Mouse (Mus musculus): ENCODE data around the gene Scnm1. TPM values are rescaled to one million over a fixed set of nuclear protein-coding genes. Genes with fewer than 3 reads are reported as not detected.

The Scnm1 gene
- polyA plus RNA-seq, 1 experiment = 48.5 TPM

GRCm38 (mm10) chr3:95159987-95160963 is 26.5 kb upstream of the Scnm1 start, which contains the start of gene Sema6c:
Sema6c (plus strand) TSS chr3:95160457.
- Histone ChIP-seq H3K36me3 (ENCODE audit: control insufficient read depth, insufficient read depth, low read length, poor library complexity, severe bottlenecking) (no peaks in the 10 kb centered on the region), H3K4me3 (ENCODE audit: low read depth, low read length) (peak within 1 kb of the TSS; percentile 80), H3K9me3 (replicated peaks; ENCODE audit: control insufficient read depth, insufficient read depth, low read length, poor library complexity, severe bottlenecking) (no peaks in the 10 kb centered on the region), H3K27ac (ENCODE audit: insufficient read depth, low read length) (no peak within 1 kb of the TSS), H3K9ac (ENCODE audit: low read depth, poor library complexity, severe bottlenecking) (peak within 1 kb of the TSS; percentile 54), H3K27me3 (ENCODE audit: control insufficient read depth, insufficient read depth, low read length, poor library complexity, severe bottlenecking) (no peaks in the 10 kb centered on the region), H3K4me1 (ENCODE audit: control insufficient read depth, insufficient read depth, low read length) (peaks cover 18% of the 10 kb centered on the region)
- TF ChIP-seq CTCF (IDR thresholded peaks at IDR 0.05; ENCODE audit: low read depth, low read length) (no peak), EP300 (IDR thresholded peaks at IDR 0.05; ENCODE audit: insufficient read depth, low read depth, low read length) (0 out of 2 replicates have a peak, but pooled peaks have one; percentile 22), POLR2A (IDR thresholded peaks at IDR 0.05; ENCODE audit: insufficient read depth, low read length) (no peak)

- Histone ChIP-seq H3K9ac (ENCODE audit: low read depth, poor library complexity, severe bottlenecking) (no peak overlapping the region), H3K4me3 (ENCODE audit: low read depth, low read length) (peak overlapping the region; percentile 73), H3K27ac (ENCODE audit: insufficient read depth, low read length) (no peak overlapping the region), H3K4me1 (ENCODE audit: control insufficient read depth, insufficient read depth, low read length) (peaks cover 20% of the 10 kb centered on the region), H3K9me3 (replicated peaks; ENCODE audit: control insufficient read depth, insufficient read depth, low read length, poor library complexity, severe bottlenecking) (no peaks in the 10 kb centered on the region), H3K27me3 (ENCODE audit: control insufficient read depth, insufficient read depth, low read length, poor library complexity, severe bottlenecking) (no peaks in the 10 kb centered on the region), H3K36me3 (ENCODE audit: control insufficient read depth, insufficient read depth, low read length, poor library complexity, severe bottlenecking) (no peaks in the 10 kb centered on the region)
- TF ChIP-seq EP300 (IDR thresholded peaks at IDR 0.05; ENCODE audit: insufficient read depth, low read depth, low read length) = no peak
- TF ChIP-seq CTCF (IDR thresholded peaks at IDR 0.05; ENCODE audit: low read depth, low read length) = no peak
- no peak for TF ChIP-seq POLR2A (IDR thresholded peaks at IDR 0.05; ENCODE audit: insufficient read depth, low read length)
Observed at GRCm38 (mm10) chr3:95159511-95159986, 25.7 kb upstream of the Scnm1 start.

GRCm38 (mm10) chr3:95153874-95154273 is 20.1 kb upstream of the Scnm1 start:
- Histone ChIP-seq H3K9me3 (replicated peaks; ENCODE audit: control insufficient read depth, insufficient read depth, low read length, poor library complexity, severe bottlenecking) (no peaks in the 10 kb centered on the region), H3K9ac (ENCODE audit: low read depth, poor library complexity, severe bottlenecking) (peak overlapping the region; percentile 12; the same call in 1 of the 2 replicates), H3K27me3 (ENCODE audit: control insufficient read depth, insufficient read depth, low read length, poor library complexity, severe bottlenecking) (no peaks in the 10 kb centered on the region), H3K4me3 (ENCODE audit: low read depth, low read length) (no peak overlapping the region), H3K27ac (ENCODE audit: insufficient read depth, low read length) (0 out of 2 replicates have a peak overlapping the region, but pooled peaks have one; percentile 7), H3K36me3 (ENCODE audit: control insufficient read depth, insufficient read depth, low read length, poor library complexity, severe bottlenecking) (no peaks in the 10 kb centered on the region), H3K4me1 (ENCODE audit: control insufficient read depth, insufficient read depth, low read length) (peaks cover 2% of the 10 kb centered on the region)
- TF ChIP-seq CTCF (IDR thresholded peaks at IDR 0.05; ENCODE audit: low read depth, low read length) (peak; percentile 64), EP300 (IDR thresholded peaks at IDR 0.05; ENCODE audit: insufficient read depth, low read depth, low read length) (no peak), POLR2A (IDR thresholded peaks at IDR 0.05; ENCODE audit: insufficient read depth, low read length) (no peak)

GRCm38 (mm10) chr3:95147924-95148323 is 14.1 kb upstream of the Scnm1 start:
- H3K27me3 ChIP-seq (ENCODE audit: control insufficient read depth, insufficient read depth, low read length, poor library complexity, severe bottlenecking) = no peaks in the 10 kb centered on the region

GRCm38 (mm10) chr3:95142617-95143011 is 8.8 kb upstream of the Scnm1 start:
- Histone ChIP-seq H3K9me3 (replicated peaks; ENCODE audit: control insufficient read depth, insufficient read depth, low read length, poor library complexity, severe bottlenecking) (no peaks in the 10 kb centered on the region), H3K4me1 (ENCODE audit: control insufficient read depth, insufficient read depth, low read length) (peaks cover 2% of the 10 kb centered on the region), H3K9ac (ENCODE audit: low read depth, poor library complexity, severe bottlenecking) (no peak overlapping the region), H3K27me3 (ENCODE audit: control insufficient read depth, insufficient read depth, low read length, poor library complexity, severe bottlenecking) (no peaks in the 10 kb centered on the region), H3K4me3 (ENCODE audit: low read depth, low read length) (no peak overlapping the region), H3K36me3 (ENCODE audit: control insufficient read depth, insufficient read depth, low read length, poor library complexity, severe bottlenecking) (no peaks in the 10 kb centered on the region), H3K27ac (ENCODE audit: insufficient read depth, low read length) (no peak overlapping the region)
- TF ChIP-seq CTCF (IDR thresholded peaks at IDR 0.05; ENCODE audit: low read depth, low read length) (peak; percentile 97), EP300 (IDR thresholded peaks at IDR 0.05; ENCODE audit: insufficient read depth, low read depth, low read length) (no peak)

More at GRCm38 (mm10) chr3:95147924-95148323, 14.1 kb upstream of the Scnm1 start:
- Histone ChIP-seq H3K36me3 (ENCODE audit: control insufficient read depth, insufficient read depth, low read length, poor library complexity, severe bottlenecking) (no peaks in the 10 kb centered on the region), H3K9ac (ENCODE audit: low read depth, poor library complexity, severe bottlenecking) (no peak overlapping the region), H3K27ac (ENCODE audit: insufficient read depth, low read length) (no peak overlapping the region), H3K4me3 (ENCODE audit: low read depth, low read length) (no peak overlapping the region), H3K4me1 (ENCODE audit: control insufficient read depth, insufficient read depth, low read length) (no peaks in the 10 kb centered on the region), H3K9me3 (replicated peaks; ENCODE audit: control insufficient read depth, insufficient read depth, low read length, poor library complexity, severe bottlenecking) (no peaks in the 10 kb centered on the region)
- no peak for TF ChIP-seq CTCF (IDR thresholded peaks at IDR 0.05; ENCODE audit: low read depth, low read length)
- no peak for TF ChIP-seq EP300 (IDR thresholded peaks at IDR 0.05; ENCODE audit: insufficient read depth, low read depth, low read length)
- TF ChIP-seq POLR2A (IDR thresholded peaks at IDR 0.05; ENCODE audit: insufficient read depth, low read length) = no peak

All from ES-Bruce4 (cell line).